Mouse (Mus musculus) CH12.LX (cell line): Measurements from ENCODE around the gene Gcnt7. TPM values are rescaled to one million over a fixed set of nuclear protein-coding genes. Genes with fewer than 3 reads are reported as not detected.

Experiments
- DNase-seq: peaks from one replicate; pipeline ENCODE4 v3.0.0-alpha.2; 2013; ENCODE audit errors: extremely low read depth
- H3K27ac ChIP-seq: 2 replicates; pipeline ENCODE4 v1.5.1; 2012; ENCODE audit warnings: low read depth, mild to moderate bottlenecking, control low read depth, moderate library complexity; ENCODE audit not compliant: insufficient read depth
- H3K27me3 ChIP-seq: replicated peaks from 2 replicates; pipeline ENCODE3; 2012; ENCODE audit warnings: inconsistent platforms
- H3K36me3 ChIP-seq, 2 experiments: replicated peaks in 1 of 2; 2 replicates each; pipeline versions ENCODE3 to v1.6.1; 2012; ENCODE audit warnings: inconsistent platforms in 1 of 2, low read length in 1 of 2, mild to moderate bottlenecking in 1 of 2, mixed read lengths in 1 of 2, moderate library complexity in 1 of 2; ENCODE audit not compliant: control insufficient read depth in 1 of 2, insufficient read depth in 1 of 2
- H3K4me1 ChIP-seq, 2 experiments: 2 replicates each; pipeline ENCODE4 v1.6.1; 2012; ENCODE audit warnings: inconsistent platforms in 1 of 2, moderate library complexity in 1 of 2; ENCODE audit not compliant: insufficient read depth in 2 of 2, control insufficient read depth in 1 of 2
- H3K4me2 ChIP-seq: 2 replicates; pipeline ENCODE4 v1.6.1; 2012; ENCODE audit warnings: low read depth, mild to moderate bottlenecking, control low read depth; ENCODE audit not compliant: poor library complexity, insufficient read depth, severe bottlenecking
- H3K4me3 ChIP-seq, 3 experiments: fragments of 150-350 bp in 1 of 3; sonication (generic) in 1 of 3; replicated peaks in 1 of 3; 2 replicates each; pipeline versions ENCODE3 to v1.5.1; 2011 to 2012; ENCODE audit warnings: low read depth in 2 of 3, low read length in 2 of 3, mild to moderate bottlenecking in 2 of 3, moderate library complexity in 2 of 3, control low read depth in 1 of 3, improper control_type of control experiment in 1 of 3, inconsistent platforms in 1 of 3, mixed read lengths in 1 of 3; ENCODE audit not compliant: poor library complexity in 1 of 3
- H3K79me2 ChIP-seq: replicated peaks from 2 replicates; pipeline ENCODE4 v1.6.1; 2012; ENCODE audit warnings: mild to moderate bottlenecking, moderate library complexity; ENCODE audit not compliant: control insufficient read depth, poor library complexity, insufficient read depth, severe bottlenecking; ENCODE audit errors: extremely low read depth
- H3K9ac ChIP-seq: 2 replicates; pipeline ENCODE4 v1.6.1; 2012; ENCODE audit warnings: low read depth, mild to moderate bottlenecking, control low read depth, moderate library complexity; ENCODE audit not compliant: insufficient read depth
- H3K9me3 ChIP-seq: replicated peaks from 2 replicates; pipeline ENCODE3; 2012; ENCODE audit warnings: low read length, inconsistent platforms, mixed read lengths
- BHLHE40 ChIP-seq: IDR thresholded peaks from 2 replicates; pipeline ENCODE4 v1.6.1; 2011; ENCODE audit warnings: mild to moderate bottlenecking, low read depth, low read length, improper control_type of control experiment
- E2F4 ChIP-seq: IDR thresholded peaks from 2 replicates; pipeline ENCODE4 v1.6.1; 2011; ENCODE audit warnings: low read depth, low read length, improper control_type of control experiment; ENCODE audit not compliant: insufficient replicate concordance
- ELF1 ChIP-seq: IDR thresholded peaks from 2 replicates; pipeline ENCODE4 v1.6.1; 2014; ENCODE audit warnings: low read depth, mild to moderate bottlenecking, inconsistent platforms, low read length, improper control_type of control experiment
- ETS1 ChIP-seq: conservative IDR thresholded peaks from 2 replicates; pipeline ENCODE4 v1.6.1; 2012; ENCODE audit warnings: low read depth, mild to moderate bottlenecking, inconsistent platforms, low read length, improper control_type of control experiment, moderate library complexity
- IRF4 ChIP-seq: IDR thresholded peaks from 2 replicates; pipeline ENCODE4 v1.6.1; 2014; ENCODE audit warnings: low read depth, mild to moderate bottlenecking, inconsistent platforms, low read length, improper control_type of control experiment
- KAT2A ChIP-seq: IDR thresholded peaks from 2 replicates; pipeline ENCODE4 v1.6.1; 2012; ENCODE audit warnings: low read length, improper control_type of control experiment, inconsistent platforms; ENCODE audit not compliant: insufficient replicate concordance
- MAFK ChIP-seq: IDR thresholded peaks from 2 replicates; pipeline ENCODE4 v1.6.1; 2011; ENCODE audit warnings: low read length, improper control_type of control experiment; ENCODE audit not compliant: insufficient replicate concordance
- MXI1 ChIP-seq: IDR thresholded peaks from 2 replicates; pipeline ENCODE4 v1.6.1; 2011; ENCODE audit warnings: mild to moderate bottlenecking, low read depth, low read length, improper control_type of control experiment
- NELFE ChIP-seq: IDR thresholded peaks from 2 replicates; pipeline ENCODE4 v1.6.1; 2011; ENCODE audit warnings: low read depth, low read length, improper control_type of control experiment
- POLR2AphosphoS2 ChIP-seq: IDR thresholded peaks from 2 replicates; pipeline ENCODE4 v1.6.1; 2011; ENCODE audit warnings: low read depth, low read length, improper control_type of control experiment
- UBTF ChIP-seq: IDR thresholded peaks from 2 replicates; pipeline ENCODE4 v1.6.1; 2012; ENCODE audit warnings: low read depth, mild to moderate bottlenecking, inconsistent platforms, low read length, improper control_type of control experiment, moderate library complexity
- USF1 ChIP-seq: IDR thresholded peaks from 2 replicates; pipeline ENCODE4 v1.6.1; 2014; ENCODE audit warnings: low read depth, mild to moderate bottlenecking, inconsistent platforms, low read length, improper control_type of control experiment
- USF2 ChIP-seq: conservative IDR thresholded peaks from 2 replicates; pipeline ENCODE4 v1.6.1; 2011; ENCODE audit warnings: low read depth, low read length, improper control_type of control experiment
- ZC3H11A ChIP-seq: IDR thresholded peaks from 2 replicates; pipeline ENCODE4 v1.6.1; 2012; ENCODE audit warnings: low read depth, mild to moderate bottlenecking, inconsistent platforms, low read length, improper control_type of control experiment
- ZKSCAN1 ChIP-seq: IDR thresholded peaks from 2 replicates; pipeline ENCODE4 v1.6.1; 2012; ENCODE audit warnings: low read depth, inconsistent platforms, low read length, improper control_type of control experiment, borderline replicate concordance
- ZMIZ1 ChIP-seq: IDR thresholded peaks from 2 replicates; pipeline ENCODE4 v1.6.1; 2012; ENCODE audit warnings: low read depth, mild to moderate bottlenecking, inconsistent platforms, low read length, improper control_type of control experiment
- ZNF384 ChIP-seq: IDR thresholded peaks from 2 replicates; pipeline ENCODE4 v1.6.1; 2012; ENCODE audit warnings: low read depth, low read length, improper control_type of control experiment, inconsistent platforms
- dilution Hi-C: fragments of 300-500 bp; cut with MboI; formaldehyde crosslinking; loops from 2 replicates; pipeline ENCODE4 v1.14.3; 2020; ENCODE audit warnings: low sequenced_read_pairs; ENCODE audit not compliant: extremely low pct_unique_long_range_greater_than_20kb, extremely low pct_ligation_motif_present
- in situ Hi-C: fragments of 300-500 bp; cut with MboI; formaldehyde crosslinking; loops from 3 replicates; pipeline ENCODE4 v1.14.3; 2019; ENCODE audit warnings: low sequenced_read_pairs, low pct_ligation_motif_present, low pct_unique_long_range_greater_than_20kb, mixed read lengths
- polyA plus RNA-seq: library from polyadenylated mRNA; unstranded; fragments of >175 nt; gene quantifications from 2 replicates; pipeline ENCODE4 v1.2.1, GENCODE M21; 2012; ENCODE audit warnings: low read depth; ENCODE audit not compliant: insufficient read length
- total RNA-seq, 2 experiments: library from RNA; depleted of rRNA; stranded (reverse); fragments of 300-350 nt in 1 of 2; fragments of >200 nt in 1 of 2; gene quantifications; 2 replicates each; pipeline ENCODE4 v1.2.3; 2012 to 2014

The Gcnt7 gene
- total and polyA plus RNA-seq, 3 experiments = 0.17 to 0.21 TPM; not detected in 1

- Histone ChIP-seq H3K4me1 (peaks cover 20 to 65% of the 10 kb centered on the region in 2 experiments), H3K4me2 (no peak overlapping the region), H3K4me3 (no peak overlapping the region), H3K79me2 (no peaks in the 10 kb centered on the region; the same call in 1 of the 2 replicates), H3K27me3 (no peaks in the 10 kb centered on the region), H3K36me3 (peaks cover 0 to 8% of the 10 kb centered on the region in 2 experiments), H3K9me3 (no peaks in the 10 kb centered on the region), H3K27ac (no peak overlapping the region), H3K9ac (no peak overlapping the region)
- in situ Hi-C loops (no loop called here), dilution Hi-C loops (no loop called here)
- no peak for TF ChIP-seq MAFK
- no peak for TF ChIP-seq UBTF
- TF ChIP-seq ZMIZ1 = no peak
- no peak for TF ChIP-seq USF2
- no peak for TF ChIP-seq ZKSCAN1
- TF ChIP-seq NELFE = no peak
- DNase-seq = no peak
Observed at GRCm38 (mm10) chr2:172407499-172407898, 50.9 kb downstream of the Gcnt7 start.

- dilution Hi-C loops = no loop called here
- H3K9me3 ChIP-seq = no peaks in the 10 kb centered on the region
- no peaks in the 10 kb centered on the region for H3K27me3 ChIP-seq
- no peak overlapping the region for H3K4me3 ChIP-seq
- H3K4me1 ChIP-seq = peaks cover 30 to 68% of the 10 kb centered on the region in 2 experiments
- no peak for DNase-seq
- no peak overlapping the region for H3K4me2 ChIP-seq
- H3K36me3 ChIP-seq = peaks cover 0 to 7% of the 10 kb centered on the region in 2 experiments
- in situ Hi-C loops = no loop called here
- TF ChIP-seq USF1 (no peak), ZMIZ1 (no peak), ELF1 (no peak), E2F4 (no peak), POLR2AphosphoS2 (no peak), MXI1 (no peak), KAT2A (no peak), IRF4 (no peak)
- H3K9ac ChIP-seq = no peak overlapping the region
- no peak overlapping the region for H3K27ac ChIP-seq
- H3K79me2 ChIP-seq = no peaks in the 10 kb centered on the region; the same call in 1 of the 2 replicates
Observed at GRCm38 (mm10) chr2:172406173-172406572, 52.2 kb downstream of the Gcnt7 start.

GRCm38 (mm10) chr2:172405011-172405410, 53.4 kb downstream of the Gcnt7 start:
- H3K79me2 ChIP-seq = no peaks in the 10 kb centered on the region; the same call in 1 of the 2 replicates
- H3K27ac ChIP-seq = no peak overlapping the region
- H3K4me1 ChIP-seq = peaks cover 34 to 68% of the 10 kb centered on the region in 2 experiments
- H3K9me3 ChIP-seq = no peaks in the 10 kb centered on the region
- dilution Hi-C loops (no loop called here), in situ Hi-C loops (no loop called here)
- H3K4me2 ChIP-seq = no peak overlapping the region
- H3K9ac ChIP-seq = no peak overlapping the region
- no peaks in the 10 kb centered on the region for H3K27me3 ChIP-seq
- no peak overlapping the region for H3K4me3 ChIP-seq
- TF ChIP-seq ZNF384 (no peak), ETS1 (peak; percentile 33; the same call in 1 of the 2 replicates), ELF1 (no peak), BHLHE40 (0 out of 2 replicates have a peak, but pooled peaks have one; percentile 19), UBTF (no peak), ZC3H11A (no peak)
- no peak for DNase-seq
- peaks cover 0 to 6% of the 10 kb centered on the region in 2 experiments for H3K36me3 ChIP-seq
